Mouse (Mus musculus): Measurements from ENCODE around the gene Ssbp4. TPM values are rescaled to one million over a fixed set of nuclear protein-coding genes. Genes with fewer than 3 reads are reported as not detected.

The Ssbp4 gene
- polyA plus RNA-seq, 1 experiment, result 228 TPM

DNA sequence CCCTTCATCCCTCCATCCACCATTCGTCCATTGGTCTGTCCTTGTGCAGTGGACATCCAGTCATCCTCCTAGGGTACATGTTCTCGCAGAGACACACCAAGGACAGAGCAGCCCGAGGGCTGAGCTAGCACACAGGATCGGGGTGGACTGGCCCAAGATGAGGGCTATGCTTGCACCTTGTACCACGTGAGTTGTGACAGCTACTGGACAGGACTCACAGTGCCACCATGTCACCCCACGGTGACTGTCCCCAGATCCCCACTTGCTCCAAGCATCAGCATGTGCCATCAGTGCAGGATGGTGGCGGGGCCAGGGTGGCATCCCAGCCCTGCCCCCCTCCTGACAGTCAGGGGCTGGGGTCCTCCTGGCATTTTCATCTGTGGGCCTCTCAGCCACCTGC lies 4.1 kb downstream of the Ssbp4 start:
- no peak for DNase-seq
- WGBS, result 90% methylated on average over 7 of the region's 7 CpGs
- no peak for TF ChIP-seq POLR2A (IDR thresholded peaks at IDR 0.05; ENCODE audit: borderline replicate concordance, extremely low read depth, low read depth, low read length)
- TF ChIP-seq CTCF (IDR thresholded peaks at IDR 0.05; ENCODE audit: insufficient read depth, low read length), result no peak
- no peak overlapping the region for H3K4me3 ChIP-seq (replicated peaks; ENCODE audit: extremely low read depth, low read depth, low read length)
- peaks cover 18% of the 10 kb centered on the region for H3K4me1 ChIP-seq (ENCODE audit: control insufficient read depth, insufficient read depth, low read length)

DNA sequence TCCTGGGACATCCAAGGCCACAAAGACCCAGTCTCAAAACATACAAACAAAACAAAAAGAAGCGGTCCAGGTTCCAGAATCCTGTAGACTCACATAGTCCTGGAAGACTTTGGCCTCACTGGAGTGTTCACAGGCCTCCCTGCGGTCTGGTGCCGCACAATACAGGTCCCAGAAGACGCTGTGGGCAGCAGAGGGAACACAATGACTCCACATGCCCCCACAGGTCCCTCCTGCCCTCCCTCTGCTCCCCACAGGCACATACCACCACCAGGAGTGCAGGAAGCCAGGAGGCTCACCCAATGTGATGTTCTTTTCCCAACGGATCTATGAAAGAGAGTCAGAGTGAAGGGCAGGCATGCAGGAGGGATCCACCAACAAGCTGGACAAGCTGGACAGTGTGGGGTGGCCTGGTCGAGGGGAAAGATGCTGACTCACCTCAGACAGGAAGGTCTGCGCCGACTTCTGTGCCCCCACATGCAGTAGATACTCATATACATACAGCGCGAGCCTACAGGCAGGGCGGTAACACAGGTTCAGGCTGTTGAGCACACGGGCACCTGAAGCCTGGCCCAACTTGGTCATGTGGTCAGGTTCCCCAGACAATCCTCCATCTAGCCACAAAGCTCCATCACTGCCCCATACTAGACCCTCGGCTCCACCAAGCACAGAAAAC lies 6.4 kb downstream of the Ssbp4 start:
- TF ChIP-seq CTCF (IDR thresholded peaks at IDR 0.05; ENCODE audit: insufficient read depth, low read length), result no peak
- TF ChIP-seq POLR2A (IDR thresholded peaks at IDR 0.05; ENCODE audit: borderline replicate concordance, extremely low read depth, low read depth, low read length), result no peak
- Histone ChIP-seq H3K4me1 (ENCODE audit: control insufficient read depth, insufficient read depth, low read length) (peaks cover 11% of the 10 kb centered on the region), H3K4me3 (replicated peaks; ENCODE audit: extremely low read depth, low read depth, low read length) (no peak overlapping the region)
- no peak for DNase-seq
- WGBS, result 91% methylated on average over 13 of the region's 13 CpGs

DNA sequence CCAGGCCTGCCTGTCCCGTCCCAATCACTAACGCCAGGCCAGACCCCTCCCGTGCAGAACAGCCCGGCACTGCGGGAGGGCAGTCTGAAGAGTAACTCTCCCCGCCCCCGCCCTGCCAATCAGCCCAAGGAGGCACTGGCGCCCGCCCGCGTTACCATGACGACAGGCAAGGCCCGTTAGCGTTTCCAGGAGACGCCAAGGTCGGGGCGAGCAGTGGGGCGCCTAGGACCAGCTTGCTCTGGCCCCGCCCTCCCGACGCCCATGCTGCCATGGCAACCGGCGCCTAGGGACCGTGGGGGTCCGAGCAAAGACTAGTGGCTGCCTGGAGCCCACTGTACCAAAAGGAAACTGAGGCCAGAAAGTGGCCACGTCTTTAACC lies 7.4 kb downstream of the Ssbp4 start:
- Histone ChIP-seq H3K4me3 (replicated peaks; ENCODE audit: extremely low read depth, low read depth, low read length) (no peak overlapping the region), H3K4me1 (ENCODE audit: control insufficient read depth, insufficient read depth, low read length) (peaks cover 7% of the 10 kb centered on the region; the same call in 1 of the 2 replicates)
- peak; percentile 60 for DNase-seq
- 7% methylated on average over 24 of the region's 26 CpGs for WGBS
- TF ChIP-seq POLR2A (IDR thresholded peaks at IDR 0.05; ENCODE audit: borderline replicate concordance, extremely low read depth, low read depth, low read length) (no peak), CTCF (IDR thresholded peaks at IDR 0.05; ENCODE audit: insufficient read depth, low read length) (no peak)

DNA sequence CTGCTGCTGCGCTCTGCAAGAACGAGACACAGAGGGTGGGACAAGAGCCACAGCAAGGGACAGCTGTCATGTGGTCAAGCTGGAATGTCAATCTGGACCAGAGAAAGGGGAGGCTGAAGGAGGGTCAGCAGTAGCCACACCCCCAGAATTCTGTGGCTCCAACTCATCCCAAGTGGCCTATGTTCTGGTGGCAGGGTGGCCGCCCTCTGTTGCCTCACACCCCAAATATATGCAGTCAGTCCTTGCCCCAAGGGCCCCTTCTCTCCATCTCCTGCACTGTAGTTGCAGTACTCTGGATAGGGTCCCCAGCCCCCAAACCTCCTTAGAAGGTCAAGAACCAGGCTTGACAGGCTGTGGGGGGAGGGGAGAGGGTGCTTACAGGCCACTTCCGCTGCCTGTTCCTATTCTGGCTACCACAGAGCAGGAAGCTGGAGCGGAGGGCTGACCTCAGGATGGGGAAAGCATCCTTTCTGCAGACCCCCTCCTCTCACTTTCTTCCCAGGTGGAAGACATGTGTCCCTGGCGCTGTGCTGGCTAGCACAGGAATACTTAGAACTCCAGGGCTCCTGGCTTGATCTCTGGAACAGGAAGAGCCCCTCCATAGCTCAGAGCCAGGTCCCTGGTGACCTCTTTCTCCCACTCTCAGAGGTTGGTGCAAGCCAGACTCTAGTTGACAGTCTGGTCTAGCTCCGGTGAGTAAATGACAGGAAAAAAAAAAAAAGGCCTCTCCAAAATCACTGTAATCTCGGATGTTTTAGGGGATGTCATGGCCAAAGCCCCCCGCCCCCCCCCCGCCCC lies 8.0 kb downstream of the Ssbp4 start:
- Histone ChIP-seq H3K4me3 (replicated peaks; ENCODE audit: extremely low read depth, low read depth, low read length) (no peak overlapping the region), H3K4me1 (ENCODE audit: control insufficient read depth, insufficient read depth, low read length) (peaks cover 7% of the 10 kb centered on the region; the same call in 1 of the 2 replicates)
- DNase-seq, result no peak
- TF ChIP-seq CTCF (IDR thresholded peaks at IDR 0.05; ENCODE audit: insufficient read depth, low read length), result no peak
- no peak; the same call in 1 of the 2 replicates for TF ChIP-seq POLR2A (IDR thresholded peaks at IDR 0.05; ENCODE audit: borderline replicate concordance, extremely low read depth, low read depth, low read length)
- WGBS, result 31% methylated on average over 10 of the region's 10 CpGs

DNA sequence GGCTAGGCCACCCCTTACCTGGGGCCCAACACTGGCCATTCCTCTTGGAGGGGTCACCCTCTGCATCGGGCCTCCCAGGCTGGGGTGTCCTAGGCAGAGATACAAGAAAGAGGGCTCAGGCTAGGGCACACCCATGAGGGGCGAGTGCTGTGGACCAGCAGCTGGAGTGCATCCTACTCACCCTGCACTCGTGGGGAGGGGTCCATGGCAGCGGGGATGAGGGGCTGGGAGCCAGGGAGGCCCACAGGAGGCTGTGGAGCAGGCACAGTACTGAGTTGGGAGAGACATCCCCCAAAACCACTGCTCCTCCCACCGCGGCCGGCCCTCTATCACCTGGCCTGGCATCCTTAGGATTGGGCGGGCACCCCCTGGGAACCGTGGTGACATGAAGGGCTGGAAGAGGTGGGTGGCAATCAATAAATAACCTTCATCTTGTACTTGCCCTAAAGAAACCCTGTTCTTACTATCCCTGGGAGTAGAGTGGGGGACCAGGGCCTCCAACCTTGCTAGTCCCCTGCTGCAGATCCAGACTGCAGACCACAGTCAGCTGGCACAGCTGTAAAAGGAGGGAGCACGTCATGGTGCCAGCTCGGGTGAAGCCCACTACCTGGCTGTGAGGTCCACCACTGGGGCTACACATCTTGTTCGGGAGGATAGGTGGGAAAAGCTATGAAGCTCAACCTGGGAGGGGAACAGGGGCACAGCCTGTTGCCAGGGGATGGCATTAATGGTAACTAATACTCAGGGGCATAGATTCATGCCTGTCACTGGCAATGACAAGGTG lies 9.0 kb downstream of the Ssbp4 start:
- no peak overlapping the region for H3K4me3 ChIP-seq (replicated peaks; ENCODE audit: extremely low read depth, low read depth, low read length)
- H3K4me1 ChIP-seq (ENCODE audit: control insufficient read depth, insufficient read depth, low read length), result peaks cover 12% of the 10 kb centered on the region; the same call in 1 of the 2 replicates
- no peak for DNase-seq
- TF ChIP-seq POLR2A (IDR thresholded peaks at IDR 0.05; ENCODE audit: borderline replicate concordance, extremely low read depth, low read depth, low read length), result no peak
- no peak for TF ChIP-seq CTCF (IDR thresholded peaks at IDR 0.05; ENCODE audit: insufficient read depth, low read length)
- WGBS, result 82% methylated on average over 12 of the region's 12 CpGs

DNA sequence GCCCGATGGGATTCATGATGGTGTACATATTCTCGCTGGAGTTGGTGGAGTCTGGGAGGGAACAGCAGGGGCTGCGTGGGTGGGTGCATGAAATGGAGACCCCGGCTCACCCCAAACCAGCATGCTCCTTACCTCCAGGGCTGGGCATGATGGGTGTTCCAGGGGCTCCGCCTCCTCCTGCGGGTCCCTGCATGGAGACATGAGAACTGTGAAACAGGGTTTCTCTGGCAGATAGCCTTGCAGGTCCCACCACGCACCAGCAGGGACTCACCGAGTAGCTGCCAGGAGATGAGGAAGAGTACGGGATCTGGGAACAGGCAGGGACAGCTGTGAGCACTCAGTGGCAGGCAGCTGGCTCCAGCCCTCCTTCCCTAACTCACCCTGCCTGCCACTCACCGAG lies 9.9 kb downstream of the Ssbp4 start:
- DNase-seq, result no peak
- peaks cover 12% of the 10 kb centered on the region; the same call in 1 of the 2 replicates for H3K4me1 ChIP-seq (ENCODE audit: control insufficient read depth, insufficient read depth, low read length)
- H3K4me3 ChIP-seq (replicated peaks; ENCODE audit: extremely low read depth, low read depth, low read length), result no peak overlapping the region
- TF ChIP-seq POLR2A (IDR thresholded peaks at IDR 0.05; ENCODE audit: borderline replicate concordance, extremely low read depth, low read depth, low read length) (no peak), CTCF (IDR thresholded peaks at IDR 0.05; ENCODE audit: insufficient read depth, low read length) (no peak)
- WGBS, result 59% methylated on average over 10 of the region's 10 CpGs

DNA sequence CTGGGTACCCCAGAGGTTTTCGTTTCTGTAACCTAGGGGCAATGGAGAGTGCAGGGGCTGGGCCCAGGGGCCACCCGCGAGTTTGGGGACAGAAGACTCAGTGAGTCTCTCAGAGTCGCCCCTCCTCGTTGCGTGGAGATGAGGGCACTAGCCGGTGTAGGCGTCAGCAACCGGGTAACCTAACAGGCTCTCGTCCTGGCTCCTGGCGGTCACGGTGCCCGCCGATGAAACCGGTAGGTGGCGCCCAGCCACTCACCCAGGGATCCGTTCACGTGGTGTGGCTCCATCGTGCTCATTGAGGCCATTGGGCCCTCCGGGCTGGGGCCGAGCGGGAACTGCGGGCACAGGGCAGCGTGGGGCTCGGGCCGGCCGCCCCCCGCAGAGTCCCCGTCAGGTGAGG lies 10.4 kb downstream of the Ssbp4 start:
- 38% methylated on average over 29 of the region's 29 CpGs for WGBS
- peak; percentile 83 for DNase-seq
- TF ChIP-seq CTCF (IDR thresholded peaks at IDR 0.05; ENCODE audit: insufficient read depth, low read length) (peak; percentile 49), POLR2A (IDR thresholded peaks at IDR 0.05; ENCODE audit: borderline replicate concordance, extremely low read depth, low read depth, low read length) (no peak)

DNA sequence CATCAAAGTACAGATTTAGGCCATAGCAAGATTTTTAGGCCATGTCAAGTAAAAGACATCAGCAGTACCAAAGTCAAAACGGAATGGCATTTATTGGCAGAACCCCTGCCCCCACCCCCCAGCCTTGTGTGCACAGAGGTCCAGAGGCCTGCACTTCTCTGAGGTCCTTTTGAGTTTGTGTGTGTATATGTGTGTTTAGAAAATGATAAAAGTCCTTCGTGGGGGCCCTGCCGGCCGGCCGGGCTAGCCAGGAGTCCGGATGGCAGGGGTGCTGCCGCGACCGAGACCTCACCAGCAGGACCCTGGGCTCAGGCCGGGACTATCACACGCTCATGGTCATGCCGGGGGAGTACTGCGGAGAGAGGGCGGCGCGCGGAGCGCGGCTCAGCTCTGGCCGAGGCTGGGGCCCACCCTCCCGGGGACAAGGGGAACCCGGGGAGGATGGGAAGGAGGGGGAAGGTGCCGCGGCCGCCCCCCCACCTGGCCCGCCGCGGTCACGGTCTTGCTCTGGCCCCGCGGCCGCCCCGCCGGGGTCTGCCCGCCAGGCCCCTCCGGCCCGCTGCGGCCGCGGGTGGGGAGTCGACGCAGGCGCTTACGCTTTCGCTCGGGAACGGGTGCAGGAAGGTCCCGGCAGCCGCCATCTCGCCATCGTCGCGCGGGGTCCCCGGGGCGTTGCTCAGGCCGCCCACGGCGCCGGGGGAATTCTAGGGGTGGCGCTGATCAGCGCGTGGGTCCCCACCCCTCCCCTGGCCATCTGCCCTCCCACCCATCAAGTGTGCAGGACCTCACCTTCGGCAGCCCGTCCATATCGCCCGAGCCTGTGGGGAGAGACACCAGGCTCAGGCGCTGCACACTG lies 11.0 kb downstream of the Ssbp4 start:
- DNase-seq, result no peak
- no peak overlapping the region for H3K4me3 ChIP-seq (replicated peaks; ENCODE audit: extremely low read depth, low read depth, low read length)
- 57% methylated on average over 67 of the region's 68 CpGs for WGBS
- no peak for TF ChIP-seq POLR2A (IDR thresholded peaks at IDR 0.05; ENCODE audit: borderline replicate concordance, extremely low read depth, low read depth, low read length)
- TF ChIP-seq CTCF (IDR thresholded peaks at IDR 0.05; ENCODE audit: insufficient read depth, low read length), result no peak
- peaks cover 12% of the 10 kb centered on the region; the same call in 1 of the 2 replicates for H3K4me1 ChIP-seq (ENCODE audit: control insufficient read depth, insufficient read depth, low read length)

More for the DNA sequence above, 10.4 kb downstream of the Ssbp4 start:
- peaks cover 12% of the 10 kb centered on the region; the same call in 1 of the 2 replicates for H3K4me1 ChIP-seq (ENCODE audit: control insufficient read depth, insufficient read depth, low read length)
- no peak overlapping the region for H3K4me3 ChIP-seq (replicated peaks; ENCODE audit: extremely low read depth, low read depth, low read length)
